Mouse (Mus musculus) cerebellum, adult (tissue): ENCODE data around the gene Col4a4.

Experiments used
- ATAC-seq: cut with Nextera tagmentation; 2 replicates; pipeline ENCODE4 v1.9.2; 2017; ENCODE audit warnings: mild to moderate bottlenecking, moderate library complexity, mixed read lengths; ENCODE audit not compliant: insufficient number of reproducible peaks, low FRiP score, low TSS enrichment

Col4a4 gene

DNA sequence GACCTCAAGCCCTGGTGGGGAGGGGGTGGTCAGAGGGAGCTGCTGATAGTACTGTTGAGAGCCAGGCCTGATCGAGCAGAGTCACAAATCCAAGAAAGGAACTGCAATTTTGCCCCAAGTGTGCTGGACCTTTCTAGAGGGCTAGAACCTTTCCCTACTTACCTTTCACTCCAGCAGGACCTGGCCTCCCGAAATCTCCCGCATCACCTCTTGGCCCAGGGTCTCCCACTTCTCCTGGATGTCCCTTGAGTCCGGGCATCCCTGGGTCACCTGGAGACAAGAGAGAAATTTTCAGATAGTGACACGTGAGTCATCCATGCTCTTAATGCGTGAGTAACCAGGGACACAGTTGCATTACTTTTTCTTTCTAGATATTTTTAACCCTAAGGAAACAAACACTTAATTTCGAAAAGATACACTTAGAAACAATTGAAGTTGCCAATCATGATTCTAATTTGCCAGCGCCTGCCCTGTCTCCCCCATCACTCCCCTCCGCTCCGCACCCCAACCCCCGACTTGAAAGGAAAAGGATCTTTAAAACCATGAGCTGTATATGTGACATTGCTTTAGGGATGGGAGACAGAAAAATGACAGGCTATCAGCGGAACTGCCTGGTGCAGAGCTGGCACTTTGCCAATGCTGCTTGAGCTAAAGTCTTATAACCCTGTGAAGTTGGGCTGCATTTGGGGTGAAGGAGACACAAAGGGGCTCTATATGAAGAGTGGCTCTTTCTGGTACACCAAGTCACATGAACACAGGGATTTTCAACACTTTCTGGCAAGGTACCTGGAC lies 106.8 kb downstream of the Col4a4 start:
- no peak for ATAC-seq

DNA sequence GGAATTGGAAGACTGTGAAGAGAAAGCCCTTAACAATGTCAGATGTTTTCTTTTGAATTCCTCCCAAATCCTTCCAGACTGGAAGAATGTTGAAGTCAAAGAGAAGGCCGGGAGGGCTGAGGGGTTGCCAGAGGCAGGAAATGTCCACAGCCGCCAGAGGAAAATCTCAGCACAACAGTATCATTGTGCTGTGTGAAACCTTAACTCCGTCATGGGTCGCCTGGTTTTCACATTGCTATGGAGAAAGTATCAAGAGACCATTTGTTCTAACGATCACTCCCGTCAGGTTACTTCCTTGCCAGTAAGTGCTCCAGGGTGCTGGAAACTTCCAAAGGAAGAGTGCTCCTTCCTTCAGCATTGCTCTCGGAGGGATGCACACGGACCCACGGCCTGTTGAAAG lies 109.9 kb downstream of the Col4a4 start:
- ATAC-seq, result no peak

- no peak for ATAC-seq
These were observed 110.4 kb downstream of the Col4a4 start for GRCm38 (mm10) chr1:82476256-82476655.

DNA sequence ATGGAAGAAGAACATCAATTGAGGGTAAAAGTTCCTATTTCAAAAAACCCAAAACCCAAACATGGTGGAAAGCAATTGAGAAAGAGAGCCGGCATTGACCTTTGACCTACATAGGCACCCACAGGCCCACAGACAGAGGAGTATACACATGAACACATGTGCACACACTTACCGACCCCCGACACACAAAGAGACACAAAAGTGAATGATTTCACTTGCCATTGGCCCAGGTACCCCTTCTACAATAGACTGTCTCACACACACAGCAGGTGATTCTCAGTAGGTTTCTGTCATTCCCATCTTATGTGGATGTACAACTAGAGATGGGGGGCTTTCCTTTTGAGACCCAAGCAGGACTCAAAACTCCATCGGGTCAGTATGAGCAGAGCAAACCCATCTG lies 110.8 kb downstream of the Col4a4 start:
- no peak for ATAC-seq

GRCm38 (mm10) chr1:82475254-82475653 lies 111.4 kb downstream of the Col4a4 start:
- ATAC-seq, result no peak

DNA sequence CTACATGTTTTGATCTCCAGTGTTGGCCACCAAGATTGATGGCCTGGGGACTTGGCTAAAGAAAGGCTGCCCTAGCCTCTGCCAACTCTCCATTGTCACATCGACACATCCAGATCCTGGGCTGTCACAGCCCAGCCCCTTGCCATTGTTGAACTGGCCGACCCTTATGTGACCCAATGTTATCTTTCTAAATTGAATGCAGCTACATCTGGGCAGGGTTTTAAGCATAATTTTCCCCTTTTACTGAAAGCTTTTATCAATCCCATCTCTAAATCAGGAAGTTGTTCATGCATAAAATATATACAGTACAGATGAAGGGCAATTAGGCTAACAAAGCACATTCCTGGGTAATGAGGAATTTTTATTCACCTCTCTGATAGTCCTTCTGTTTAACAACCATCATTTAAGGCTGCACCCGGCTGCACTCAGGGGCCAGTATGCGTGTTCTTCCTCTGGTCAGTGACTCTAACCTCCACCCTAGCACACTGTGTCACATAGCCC lies 112.1 kb downstream of the Col4a4 start:
- no peak for ATAC-seq

DNA sequence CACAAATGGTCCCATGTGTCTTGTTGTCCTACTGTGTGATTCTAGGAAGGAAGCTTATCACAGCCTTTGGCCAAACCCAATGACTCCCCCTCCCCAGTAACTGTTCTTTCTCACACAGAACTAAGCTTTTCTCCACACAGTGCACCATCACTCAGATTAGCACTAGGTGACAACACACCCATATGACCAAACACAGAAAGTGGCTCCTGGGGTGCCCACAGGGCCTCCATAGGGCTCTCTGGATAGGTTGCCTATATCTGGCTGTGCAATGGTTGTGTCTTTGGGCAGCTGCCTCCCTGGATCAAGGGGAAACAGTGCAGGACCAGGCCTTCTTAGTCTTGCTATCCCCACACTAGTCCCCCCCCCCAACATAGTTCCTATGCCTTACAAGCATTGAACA lies 113.2 kb downstream of the Col4a4 start:
- no peak for ATAC-seq

DNA sequence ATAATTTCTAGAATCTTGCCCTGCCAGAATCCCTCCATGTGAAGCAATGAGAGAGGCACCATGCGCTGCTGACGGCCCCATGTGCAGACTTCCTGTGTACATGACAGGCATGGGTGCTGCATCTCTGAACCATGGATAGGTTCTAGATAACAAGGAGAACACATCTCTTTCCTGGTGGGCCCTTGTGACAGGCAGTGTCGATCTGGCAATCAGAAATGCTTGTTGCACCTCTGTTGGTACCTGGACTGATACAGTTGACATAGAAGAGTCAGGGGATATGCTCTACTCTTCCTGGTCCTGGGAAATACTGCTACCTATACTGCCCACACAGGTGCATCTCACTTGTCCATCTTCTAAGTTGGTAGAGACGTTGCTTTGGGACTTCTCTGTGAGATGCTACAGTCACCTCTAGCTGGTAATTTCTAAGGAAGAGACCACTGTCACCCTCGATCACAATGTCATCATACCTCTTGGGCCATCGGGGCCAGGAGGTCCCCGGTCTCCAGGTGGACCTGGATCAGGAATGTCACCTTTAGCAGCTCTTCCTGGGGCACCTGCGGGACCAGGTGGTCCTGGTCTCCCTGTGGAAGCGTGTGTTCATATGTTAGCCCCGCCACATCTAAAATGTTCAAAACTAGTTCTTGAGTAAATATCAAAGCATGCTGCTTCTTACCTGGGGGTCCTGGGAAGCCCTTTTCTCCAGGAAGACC lies 116.0 kb downstream of the Col4a4 start:
- ATAC-seq, result no peak

DNA sequence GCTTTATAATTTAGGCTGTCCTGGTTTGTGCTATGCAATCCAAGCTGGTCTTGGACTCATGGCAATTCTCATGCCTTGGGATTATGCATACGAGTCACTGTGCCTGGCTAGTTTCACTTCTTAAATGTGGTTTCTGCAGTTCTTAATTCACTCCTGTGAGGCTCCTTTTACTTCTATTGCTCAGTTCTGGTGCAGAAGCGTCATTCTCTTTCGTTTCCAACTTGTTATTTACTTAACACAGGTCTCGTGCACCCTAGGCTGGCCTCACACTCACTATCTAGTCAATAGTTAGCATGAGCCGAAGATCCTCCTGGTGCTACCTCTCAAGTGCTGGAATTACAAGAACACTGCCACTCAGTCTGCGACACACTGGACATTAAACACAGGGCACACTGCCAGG lies 117.8 kb downstream of the Col4a4 start:
- no peak for ATAC-seq

DNA sequence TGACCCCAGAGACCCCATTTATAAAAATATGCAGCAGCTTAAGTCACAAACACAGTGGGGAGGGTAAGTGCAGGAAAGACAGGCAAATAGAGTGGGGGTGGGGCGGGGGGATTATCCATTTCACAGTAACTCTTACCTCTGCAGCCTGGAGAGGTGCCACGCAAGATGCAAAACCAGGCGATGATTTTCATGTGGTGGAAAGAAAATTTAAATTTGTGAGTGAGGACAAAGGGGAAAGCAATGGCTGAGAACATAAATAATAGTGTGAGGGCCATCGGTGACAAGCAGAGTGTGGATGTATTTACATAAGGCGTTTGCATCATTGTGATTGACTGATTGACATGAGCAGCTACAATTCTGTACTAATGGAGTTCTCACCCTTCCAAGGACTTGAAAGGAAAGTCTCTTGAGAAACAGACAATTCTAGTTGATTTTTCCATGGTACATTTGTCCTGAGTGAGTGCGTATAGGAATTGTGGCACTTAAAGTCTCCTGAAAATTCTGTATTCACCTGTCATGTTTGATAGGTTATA lies 121.3 kb downstream of the Col4a4 start:
- no peak for ATAC-seq

DNA sequence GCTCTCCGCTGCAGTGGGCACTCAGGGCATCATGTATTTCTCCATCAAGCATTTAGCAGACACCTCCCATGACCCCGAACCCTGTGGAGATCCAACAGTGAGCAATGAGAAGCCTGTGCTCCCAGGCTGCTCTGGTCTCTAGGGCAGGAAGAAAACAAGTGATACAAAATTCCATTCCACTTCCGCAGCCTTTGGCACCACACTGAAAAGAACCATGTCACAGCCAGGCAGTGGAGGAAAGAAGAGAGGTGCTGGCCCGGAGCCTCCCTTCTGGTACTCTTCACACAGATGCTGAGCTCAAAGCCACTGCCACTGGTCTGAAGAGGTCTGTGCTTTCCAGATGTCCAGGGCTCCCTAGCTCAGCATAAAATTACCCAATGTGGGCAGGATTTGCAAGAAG lies 125.6 kb downstream of the Col4a4 start:
- no peak for ATAC-seq

GRCm38 (mm10) chr1:82459926-82460325 lies 126.7 kb downstream of the Col4a4 start:
- no peak for ATAC-seq

DNA sequence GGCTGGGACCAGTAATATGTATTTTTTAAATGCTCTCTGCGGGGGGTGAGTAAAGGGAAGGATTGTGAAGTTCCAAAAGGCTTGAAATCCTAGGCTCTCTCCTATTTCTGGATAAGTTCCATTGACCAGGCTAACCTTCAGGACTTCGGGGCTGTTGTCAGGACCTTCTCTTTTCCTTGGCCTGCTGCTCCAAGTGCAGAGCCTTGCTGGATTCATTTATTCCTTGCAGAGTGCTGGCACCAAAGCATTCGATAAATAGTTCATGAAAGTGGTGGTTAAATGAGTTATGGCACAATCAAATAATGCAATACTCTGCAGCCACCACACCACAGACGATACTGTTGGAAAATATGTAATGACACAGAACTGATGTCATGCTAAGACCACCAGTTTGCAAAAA lies 127.3 kb downstream of the Col4a4 start:
- ATAC-seq, result no peak

- no peak for ATAC-seq
These were observed 132.6 kb downstream of the Col4a4 start for GRCm38 (mm10) chr1:82454031-82454430.

GRCm38 (mm10) chr1:82451927-82452651 lies 134.6 kb downstream of the Col4a4 start:
- no peak for ATAC-seq

DNA sequence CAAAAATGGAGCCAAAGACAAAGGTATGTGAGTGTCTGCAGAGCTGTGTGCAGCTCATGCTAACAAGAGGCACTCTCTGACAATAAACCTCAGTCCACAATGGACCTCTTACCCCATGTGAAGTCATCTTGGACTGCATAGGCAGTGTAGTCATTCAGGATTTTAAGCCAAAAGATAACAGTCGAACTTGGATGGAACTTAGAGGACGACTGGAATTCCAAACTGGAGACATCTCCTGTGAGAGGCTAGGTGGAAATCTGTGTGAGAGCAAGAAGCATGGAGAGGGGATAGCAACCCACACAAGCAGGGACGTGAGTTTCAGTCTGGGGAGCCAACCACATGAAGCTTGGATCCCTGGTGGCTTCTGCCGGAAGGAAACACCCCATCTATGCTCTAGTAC lies 136.8 kb downstream of the Col4a4 start:
- no peak for ATAC-seq

GRCm38 (mm10) chr1:82446049-82446448 lies 140.6 kb downstream of the Col4a4 start:
- ATAC-seq, result no peak

DNA sequence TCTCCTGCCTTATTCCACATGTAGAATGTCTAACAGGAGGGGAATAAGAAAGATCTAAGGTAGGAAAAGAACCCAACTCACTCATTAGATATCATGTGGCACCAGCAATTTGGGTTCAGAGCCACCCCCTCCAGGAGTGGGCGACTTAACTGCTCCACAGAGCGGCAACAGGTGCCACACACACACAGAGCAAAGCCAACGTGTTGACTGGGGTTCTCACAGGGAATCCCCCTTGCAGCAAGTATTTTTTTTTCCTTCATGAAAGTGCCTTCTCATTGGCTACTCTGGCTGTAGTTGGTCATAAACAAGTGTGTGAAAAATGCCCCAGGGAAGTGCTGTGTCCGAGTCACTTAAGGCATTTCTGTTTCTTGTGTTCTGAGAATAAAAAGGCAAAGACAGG lies 143.1 kb downstream of the Col4a4 start:
- ATAC-seq, result no peak

DNA sequence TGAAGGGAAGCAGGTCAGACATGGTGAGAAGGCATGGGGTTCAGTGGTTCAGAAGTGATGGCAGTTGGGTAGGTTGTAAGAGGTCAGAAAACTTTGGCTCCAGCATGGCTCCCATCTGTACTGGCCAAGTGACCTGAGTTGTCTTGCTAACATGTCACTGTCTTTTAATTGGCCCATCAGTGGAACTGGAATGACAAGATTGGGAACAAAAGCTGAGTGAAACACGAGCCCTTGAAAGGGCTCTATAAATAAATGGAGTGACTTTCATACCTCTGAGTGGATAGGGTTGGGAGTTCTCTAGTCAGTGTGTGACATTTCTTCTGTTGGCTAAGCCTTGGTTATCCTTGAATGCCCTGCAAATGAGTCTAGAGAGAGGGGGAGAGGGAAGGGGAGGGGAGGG lies 146.5 kb downstream of the Col4a4 start:
- no peak for ATAC-seq

GRCm38 (mm10) chr1:82437273-82437672 lies 149.4 kb downstream of the Col4a4 start:
- ATAC-seq, result no peak

DNA sequence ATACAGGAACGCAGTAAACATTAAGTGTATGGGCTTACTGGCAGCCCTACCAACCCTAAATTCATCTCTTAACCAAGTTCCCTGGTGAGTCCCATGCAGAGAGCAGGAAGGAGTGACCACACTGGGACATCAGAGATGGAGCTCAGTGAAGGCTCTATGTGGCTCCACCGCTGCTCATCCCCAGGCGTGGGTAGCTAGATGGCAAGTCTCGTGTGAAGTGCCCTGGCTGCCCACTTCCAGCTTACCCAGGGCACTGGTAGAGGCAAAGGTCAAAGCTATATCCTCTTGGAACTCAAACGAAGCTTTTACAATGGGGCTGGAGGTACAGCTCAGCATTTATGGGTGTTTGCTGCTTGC lies 153.0 kb downstream of the Col4a4 start:
- no peak for ATAC-seq
